Mouse (Mus musculus) E14TG2a.4 (cell line): Measurements from ENCODE around the gene Gng3.

Experiments
- CTCF ChIP-seq: conservative IDR thresholded peaks from 2 replicates; pipeline ENCODE4 v1.5.1; 2014; ENCODE audit warnings: low read length
- NANOG ChIP-seq: IDR thresholded peaks from 2 replicates; pipeline ENCODE4 v1.6.1; 2014; ENCODE audit warnings: borderline replicate concordance, low read length, mixed read lengths

DNA sequence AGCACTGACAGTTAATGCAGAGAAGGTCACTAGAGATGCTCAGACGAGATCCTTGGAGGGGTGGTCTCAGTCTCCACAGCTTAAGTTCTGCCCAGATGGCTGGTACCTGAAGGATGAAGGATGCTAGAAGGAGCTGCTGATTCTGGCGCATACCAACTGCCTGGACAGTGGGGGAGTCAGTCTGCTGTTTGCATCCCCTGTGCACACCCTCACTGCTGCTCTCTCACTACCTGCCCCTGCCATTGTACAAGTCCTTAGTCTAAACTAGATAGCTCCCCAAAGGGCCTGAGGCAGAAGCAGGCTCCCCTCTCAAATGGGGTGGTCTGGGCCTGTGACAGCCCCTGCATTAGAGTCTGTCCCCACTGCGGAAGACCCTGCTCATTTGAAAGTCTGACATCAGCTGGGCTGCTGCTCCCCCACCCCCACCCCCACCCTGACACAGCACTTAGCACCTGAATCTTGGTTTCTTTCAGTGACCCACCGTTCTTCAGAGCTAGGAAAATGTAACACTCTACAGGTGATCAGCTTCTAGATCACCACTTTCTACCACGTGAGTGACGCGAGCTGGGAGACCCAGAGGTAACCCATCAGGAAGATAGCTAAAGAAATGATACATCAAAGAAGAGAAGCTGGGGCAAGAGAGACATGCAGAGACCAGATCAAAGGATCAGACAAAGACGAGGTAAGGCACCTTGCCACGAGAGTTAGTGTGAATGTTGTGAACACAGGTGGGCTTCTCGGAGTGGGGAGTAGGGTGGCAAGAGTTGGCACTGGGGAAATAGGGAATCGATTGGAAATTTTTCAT is at the start of gene Gng3:
- no peak for TF ChIP-seq CTCF
- TF ChIP-seq NANOG: no peak
